Mouse (Mus musculus) frontal cortex, postnatal 10 days (tissue): ENCODE data around the gene Gstm7.
"Not testable (repeated sequence)": the region's sequence is repeated elsewhere in the genome, so short reads cannot be mapped to it uniquely, and the experiment has no call there.

Experiments
- DNase-seq, 2 experiments: peaks; one replicate each; pipeline ENCODE4 v3.0.0; 2022; ENCODE audit warnings: low spot score in 2 of 2, mixed read lengths in 1 of 2

Gstm7 gene

DNA sequence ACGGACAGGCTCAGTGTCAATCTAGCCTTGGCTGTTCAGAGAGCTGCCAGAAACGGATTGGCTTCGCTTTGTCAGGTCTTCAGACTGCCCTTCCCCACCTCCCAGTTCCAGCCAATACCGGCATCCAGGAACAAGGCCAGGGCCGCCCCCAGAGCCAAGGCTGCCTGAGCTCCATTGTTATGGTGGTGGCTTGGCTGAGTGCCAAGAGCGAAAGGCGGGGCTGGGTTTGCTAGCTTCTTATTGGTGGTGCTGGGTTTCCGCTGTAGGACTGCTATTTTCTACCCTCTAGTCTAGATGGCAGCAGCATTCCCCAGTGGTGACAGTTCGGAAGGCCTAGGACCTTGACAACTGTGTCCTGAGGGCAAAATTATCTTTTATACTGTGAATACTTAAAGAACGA is at the start of gene Gstm7:
TSS of gene Gstm7 (minus strand) at position 148 of the 400 bp plus-strand sequence.
- peak; percentile 96 to 98 for DNase-seq

DNA sequence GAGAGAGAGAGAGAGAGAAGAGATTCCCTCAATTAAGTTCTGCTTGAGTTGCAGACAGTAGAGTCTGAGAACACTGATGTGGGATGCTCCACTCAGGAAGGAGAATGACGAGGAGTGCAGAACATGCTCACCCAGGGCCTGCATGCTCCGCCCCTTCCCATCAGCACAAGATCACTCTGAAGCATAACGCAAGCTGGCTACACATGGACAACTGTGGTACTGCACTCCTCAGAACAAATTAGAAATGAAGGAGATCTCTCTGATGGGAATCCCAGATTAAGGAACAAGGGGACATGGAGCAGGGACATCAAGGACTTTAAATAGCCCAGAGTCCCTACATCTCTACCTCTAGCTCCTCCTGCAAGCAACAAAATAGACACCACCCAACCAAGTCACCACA is 49.6 kb upstream of the Gstm7 start:
- DNase-seq, result no peak

DNA sequence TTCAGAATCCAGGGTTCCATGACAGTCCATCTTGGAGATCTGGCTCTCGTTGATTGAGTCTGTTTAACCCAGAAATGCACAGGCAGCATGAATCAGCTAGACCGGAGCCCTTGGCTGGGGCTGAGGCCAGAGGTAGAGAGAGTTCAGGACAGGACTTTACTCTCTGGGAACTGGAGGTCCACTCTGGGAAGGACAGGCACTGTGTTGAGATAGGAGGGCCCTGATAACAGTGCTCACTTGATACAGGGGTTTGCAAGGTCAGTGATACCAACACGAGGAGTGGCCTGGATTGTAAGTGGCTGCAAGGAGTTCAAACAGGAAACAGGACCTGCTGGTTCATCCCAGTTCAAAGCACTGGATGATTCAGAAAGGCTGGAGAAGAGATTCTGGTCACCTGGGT is 46.1 kb upstream of the Gstm7 start:
- DNase-seq, result no peak

DNA sequence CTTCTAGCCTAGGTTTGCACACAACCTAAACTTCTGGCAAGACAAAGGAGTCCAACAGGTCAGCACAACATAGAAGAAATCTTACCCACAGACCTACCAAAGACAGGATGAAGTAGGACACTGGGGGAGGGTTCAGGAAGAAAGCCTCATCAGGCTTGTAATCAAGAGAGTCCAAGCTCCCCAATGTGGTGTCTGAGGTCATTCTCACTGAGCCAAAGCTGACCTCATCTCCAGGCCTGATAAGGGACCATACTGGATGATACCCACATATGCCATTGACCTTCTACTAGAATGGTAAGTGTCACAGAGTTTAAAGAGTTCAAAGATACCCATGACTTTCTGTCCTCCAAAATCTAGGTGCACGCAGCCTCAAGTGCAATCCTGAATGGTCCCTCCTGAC is 42.6 kb upstream of the Gstm7 start:
- no peak for DNase-seq

DNA sequence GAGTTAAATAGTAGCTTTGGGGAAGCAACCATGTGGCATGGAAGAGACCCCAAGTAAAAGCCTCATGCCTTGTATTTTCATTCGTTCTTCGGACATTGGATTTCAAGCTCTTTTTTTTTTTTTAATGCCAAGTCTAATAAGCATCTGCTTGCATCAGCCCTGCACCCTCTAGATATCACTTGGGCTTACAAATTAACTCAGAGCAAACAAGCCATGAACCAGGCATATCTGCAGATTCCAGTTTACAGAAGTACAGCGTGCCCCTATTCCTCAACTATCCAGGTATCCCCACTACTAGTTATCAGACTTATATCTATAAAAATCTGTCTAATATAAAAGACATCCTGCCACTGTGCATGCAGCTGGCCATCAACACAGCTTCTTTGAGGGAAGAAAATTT is 40.5 kb upstream of the Gstm7 start:
- no peak for DNase-seq

DNA sequence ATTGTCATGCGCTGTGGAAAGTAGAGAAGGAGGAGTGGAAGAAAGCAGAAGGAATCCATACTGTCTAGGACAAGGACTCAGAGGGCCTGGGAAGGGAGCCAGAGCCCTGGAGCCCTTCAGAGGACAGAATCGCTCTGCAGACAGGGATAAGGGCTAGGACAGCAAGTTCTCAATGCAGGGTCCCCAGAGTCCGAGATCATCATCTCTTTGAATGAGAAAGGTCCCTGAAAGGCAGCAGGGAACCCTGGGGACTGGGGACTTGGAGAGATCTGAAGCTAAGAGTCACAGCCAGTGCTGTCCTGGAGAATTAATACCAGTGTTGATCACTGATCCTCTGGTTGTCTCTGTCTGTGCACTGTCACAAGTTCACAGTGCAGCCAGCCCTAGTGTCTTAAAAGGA is 39.5 kb upstream of the Gstm7 start:
- not testable (repeated sequence) for DNase-seq

DNA sequence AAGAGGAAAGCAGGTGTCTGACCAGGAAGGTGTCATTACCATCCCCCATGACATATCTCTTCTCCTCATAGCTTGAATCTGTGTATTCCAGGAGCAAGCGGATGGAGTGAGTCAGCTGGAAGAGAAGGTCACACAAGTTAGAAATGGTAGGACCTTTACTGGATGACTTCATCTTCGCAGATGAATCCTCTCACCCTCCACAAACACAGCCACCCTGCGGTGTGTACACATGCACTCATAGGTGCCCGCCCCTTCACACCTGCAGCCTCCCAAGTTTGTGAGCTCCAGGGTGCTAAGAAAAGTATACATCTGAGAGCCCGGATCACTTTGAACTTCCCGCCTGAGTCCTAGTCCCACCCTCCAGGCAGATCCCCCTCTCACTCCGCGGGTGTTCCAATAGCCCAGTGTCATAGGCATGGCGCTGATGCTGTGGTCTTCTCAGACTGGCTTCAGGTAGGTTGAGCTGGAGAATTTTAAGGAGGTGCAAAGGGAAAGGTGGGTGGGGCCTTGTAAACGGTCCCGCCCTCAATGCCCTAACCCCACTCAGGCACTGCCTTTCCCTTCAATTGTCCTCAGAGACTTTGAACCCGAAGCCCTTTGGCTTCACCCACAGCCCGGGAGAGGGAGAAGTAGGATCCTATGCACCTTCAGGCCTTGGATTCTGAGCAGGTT is 37.2 kb upstream of the Gstm7 start, which contains the start of gene Gstm3:
TSS of gene Gstm3 (minus strand) at position 560 of the 672 bp plus-strand sequence.
- no peak for DNase-seq

DNA sequence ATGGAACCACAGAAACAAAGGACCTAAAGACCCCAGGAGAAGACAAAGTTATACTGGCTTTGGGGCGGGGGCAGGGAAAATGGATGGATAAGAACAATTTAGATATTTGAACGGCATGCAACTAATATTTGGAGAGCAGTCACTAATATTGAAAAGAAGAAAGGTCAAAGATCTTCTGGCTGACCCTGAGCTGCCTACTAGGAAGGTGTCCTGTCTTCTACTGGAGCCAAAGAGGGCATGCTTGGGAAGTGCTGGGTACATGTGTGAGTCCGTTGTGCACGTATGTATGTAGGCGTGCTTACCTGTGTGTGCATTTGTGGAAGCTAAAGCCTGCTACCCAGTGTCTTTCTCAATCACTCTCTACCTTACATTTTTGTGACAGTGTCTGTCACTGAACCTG is 35.0 kb upstream of the Gstm7 start:
- DNase-seq, result no peak

DNA sequence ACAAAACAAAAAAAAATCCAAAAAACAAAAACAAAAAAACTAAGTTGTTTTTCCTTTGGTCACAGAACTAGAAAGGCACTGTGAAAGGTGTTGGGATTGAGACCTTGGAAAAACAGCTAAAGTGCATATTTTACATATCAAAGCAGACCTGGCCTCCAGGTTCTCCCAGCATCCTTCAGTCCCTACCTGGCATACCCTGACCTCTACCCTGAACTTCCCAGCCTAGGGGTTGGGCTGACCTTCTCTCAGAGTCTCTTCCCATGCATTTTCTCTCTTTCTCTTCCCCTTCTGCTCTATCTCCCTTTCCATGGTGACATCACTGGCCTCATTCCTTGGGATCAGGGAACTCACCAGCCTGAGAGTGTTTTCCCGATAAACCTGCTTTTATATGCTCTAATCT is 34.0 kb upstream of the Gstm7 start:
- no peak for DNase-seq

DNA sequence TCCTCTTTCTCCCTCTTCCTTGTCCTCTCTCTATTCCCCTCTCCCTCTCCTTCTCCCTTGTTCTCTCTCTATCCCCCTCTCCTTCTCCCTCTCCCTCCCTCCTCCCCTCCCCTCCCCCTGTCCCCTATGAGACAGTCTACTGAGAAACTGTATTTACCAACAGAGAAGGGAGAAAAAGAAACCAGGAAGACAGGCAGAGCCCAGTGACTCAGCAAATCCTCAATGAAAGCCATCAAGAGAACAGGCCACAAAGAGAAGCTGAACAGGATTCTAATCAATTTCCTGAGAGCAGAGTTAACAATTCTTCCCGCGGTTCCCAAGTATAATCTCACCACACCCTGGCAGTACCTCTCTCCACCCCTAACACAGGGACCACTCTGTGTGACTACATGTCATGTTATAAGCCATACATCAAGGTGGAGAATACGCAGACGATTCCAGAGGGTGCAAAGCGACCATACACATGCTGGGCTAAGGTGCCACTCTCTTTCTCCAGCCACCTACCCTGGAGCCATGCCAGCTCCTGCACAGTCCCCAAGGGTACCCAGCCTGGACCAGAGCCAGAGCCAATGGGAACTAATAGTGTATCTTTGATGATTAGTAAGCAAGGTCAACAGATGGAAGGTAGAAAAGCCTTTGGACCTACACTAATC is 33.2 kb upstream of the Gstm7 start:
- no peak for DNase-seq

DNA sequence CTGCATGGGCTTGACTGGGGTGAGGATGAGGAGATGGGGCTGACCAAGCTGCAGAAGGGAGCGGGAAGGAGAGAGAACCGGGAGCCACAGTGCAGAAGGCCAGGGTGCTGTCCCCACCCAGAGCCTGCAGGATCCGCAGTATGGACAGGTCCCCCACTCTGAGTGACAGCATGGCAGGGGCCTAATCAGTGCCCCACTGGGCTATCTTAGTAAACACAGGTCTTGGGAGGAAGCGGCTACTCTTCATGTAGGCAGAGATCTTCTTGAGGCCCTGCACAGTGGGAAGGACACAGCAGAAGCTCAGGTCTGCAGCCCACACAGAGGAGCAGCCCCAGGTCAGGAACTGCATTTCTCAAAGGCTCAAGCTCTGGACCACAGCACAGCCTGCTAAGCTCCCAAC is 32.4 kb upstream of the Gstm7 start:
- DNase-seq, result no peak

DNA sequence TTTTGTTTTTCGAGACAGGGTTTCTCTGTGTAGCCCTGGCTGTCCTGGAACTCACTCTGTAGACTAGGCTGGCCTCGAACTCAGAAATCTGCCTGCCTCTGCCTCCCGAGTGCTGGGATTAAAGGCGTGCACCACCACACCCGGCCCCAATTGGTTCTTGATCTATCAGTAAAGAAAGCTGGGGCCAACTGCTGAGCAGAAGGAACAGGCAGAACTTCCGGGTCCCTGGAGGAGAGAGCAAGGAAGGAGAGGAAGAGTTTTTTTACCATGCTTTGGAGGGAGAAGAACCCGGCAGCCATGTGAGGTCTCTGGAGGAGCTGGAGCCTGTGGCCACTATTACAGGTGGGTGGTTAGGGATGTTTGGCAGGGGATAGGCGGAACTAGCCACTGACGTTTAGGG is 23.6 kb upstream of the Gstm7 start:
- not testable (repeated sequence) for DNase-seq

DNA sequence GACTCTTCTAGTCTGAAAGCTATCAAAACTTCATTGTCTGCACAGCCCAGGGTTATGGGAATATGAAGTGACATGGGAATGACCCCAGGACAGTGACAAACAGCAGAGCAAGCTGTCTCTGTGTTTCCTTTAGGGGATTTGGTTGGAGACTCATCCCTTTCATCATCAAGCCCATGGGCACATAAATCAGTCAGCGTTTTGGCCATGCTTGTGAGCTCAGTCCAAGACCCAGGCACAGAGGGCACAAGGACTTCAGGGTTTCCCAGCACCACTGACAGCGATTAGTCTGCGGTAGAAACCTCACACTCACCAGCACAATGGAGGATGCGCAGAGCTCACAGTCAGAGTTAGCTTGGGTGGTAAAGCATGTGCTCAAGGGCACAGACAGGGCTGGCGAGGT is 22.3 kb upstream of the Gstm7 start:
- no peak for DNase-seq

DNA sequence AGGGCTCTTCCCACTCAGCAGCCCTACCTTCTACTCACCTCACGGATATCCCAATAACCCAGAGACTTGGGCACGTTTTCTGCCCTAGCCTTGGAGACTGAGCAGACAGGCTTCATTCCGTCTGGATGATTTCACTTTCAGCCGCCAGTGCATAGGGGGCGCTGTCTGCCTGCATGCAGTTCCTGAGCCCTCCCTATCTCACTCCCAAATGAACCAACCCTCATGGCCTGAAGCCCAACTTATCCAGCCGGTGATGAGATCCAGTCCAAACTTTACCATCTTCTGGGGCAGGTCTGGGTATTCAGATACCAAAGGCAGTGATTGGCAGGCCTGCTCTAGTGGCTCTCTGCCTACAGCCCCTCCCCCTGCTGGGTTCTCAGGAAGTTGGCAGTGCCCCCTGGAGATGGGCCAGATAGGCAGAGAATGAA is 21.7 kb upstream of the Gstm7 start:
- DNase-seq, result peak; percentile 51 to 57

DNA sequence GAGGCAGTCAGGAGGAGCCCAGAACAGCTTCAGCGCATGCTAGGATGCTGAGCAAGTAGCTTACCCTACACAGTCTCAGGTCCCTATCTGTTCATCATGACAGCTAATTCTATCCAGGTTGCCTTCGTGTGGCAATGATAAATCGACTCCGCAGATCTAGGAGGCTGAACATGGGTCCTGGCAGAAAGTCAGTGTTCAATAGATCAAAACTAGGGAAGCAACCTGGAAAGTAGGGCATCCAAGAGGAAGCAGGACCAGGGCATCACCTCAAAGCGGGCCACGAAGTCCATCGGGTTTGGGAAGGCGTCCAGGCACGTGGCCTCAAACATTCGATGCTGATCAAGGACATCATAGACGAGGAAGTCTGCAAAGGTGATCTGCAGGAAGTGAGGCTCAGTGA is 18.9 kb upstream of the Gstm7 start:
- no peak for DNase-seq

DNA sequence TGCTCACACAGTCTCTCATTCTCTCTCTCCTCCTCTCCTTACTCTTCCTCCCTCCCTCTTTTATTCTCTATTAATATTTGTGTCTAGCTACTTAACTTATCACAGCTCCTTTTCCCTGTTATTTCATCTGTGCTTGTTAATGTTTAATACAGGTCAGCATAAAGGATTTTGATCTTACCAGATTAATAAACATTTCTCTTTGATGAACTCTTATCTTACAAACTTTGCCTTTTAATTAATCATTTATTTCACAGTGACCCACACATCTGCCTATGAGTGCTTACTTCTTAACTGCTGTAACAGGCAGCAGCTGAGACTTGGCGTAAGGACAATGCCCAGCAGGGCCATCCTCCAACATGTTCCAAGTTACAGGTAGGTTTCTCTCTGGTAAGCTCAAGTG is 17.8 kb upstream of the Gstm7 start:
- DNase-seq, result not testable (repeated sequence)

DNA sequence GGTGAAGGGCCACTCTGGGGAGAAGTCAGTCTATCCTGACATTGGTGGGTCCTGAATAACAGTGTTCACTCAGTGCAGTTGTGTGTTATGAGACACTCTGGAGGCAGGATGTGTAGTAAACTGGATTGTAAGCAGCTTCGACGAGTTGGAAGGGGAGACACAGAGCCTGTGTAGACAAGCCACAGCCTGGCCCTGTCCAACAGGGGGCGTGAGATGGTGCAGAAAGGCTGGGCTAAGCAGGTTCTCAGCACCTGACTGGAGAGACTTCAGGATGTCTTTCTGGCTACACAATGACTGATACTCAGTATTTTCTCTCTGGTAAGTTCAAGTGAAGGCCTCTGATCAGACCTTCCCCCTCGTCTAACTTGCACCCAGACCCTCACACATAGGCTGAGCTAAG is 14.1 kb upstream of the Gstm7 start:
- DNase-seq, result no peak

DNA sequence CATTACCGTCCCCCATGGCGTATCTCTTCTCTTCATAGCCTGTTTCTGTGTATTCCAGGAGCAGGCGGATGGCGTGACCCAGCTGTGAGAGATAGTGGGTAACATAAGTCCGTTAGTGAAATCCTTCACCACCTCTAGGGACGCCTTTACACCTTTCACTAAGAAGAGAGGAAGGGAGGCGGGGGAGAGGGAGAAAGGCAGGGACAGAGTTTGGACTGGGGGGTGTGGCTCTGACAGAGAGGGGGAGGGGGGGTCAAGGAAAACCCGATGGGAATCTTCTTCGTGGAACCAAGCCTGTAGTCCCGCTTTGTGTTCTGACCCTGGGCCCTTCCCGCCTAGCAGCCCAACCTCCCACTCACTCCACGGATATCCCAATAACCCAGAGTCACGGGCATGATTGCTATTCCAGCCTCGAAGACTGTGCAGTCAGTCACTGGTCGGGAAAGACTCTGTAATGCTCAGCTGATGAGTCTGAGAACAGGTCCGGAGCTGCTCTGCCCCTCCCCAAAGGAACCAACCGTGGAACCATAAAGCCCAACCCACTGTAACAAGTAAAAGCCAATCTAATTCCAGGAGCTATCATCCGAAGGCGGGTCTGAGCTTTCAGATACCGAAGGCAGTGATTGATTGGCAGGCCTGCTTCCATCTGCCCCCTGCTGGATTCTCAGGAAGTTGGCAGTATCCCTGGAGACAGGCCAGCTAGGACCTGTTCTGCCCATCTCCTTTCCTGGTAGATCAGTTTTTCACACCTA is 11.8 kb upstream of the Gstm7 start, which contains the start of gene Gstm6:
TSS of gene Gstm6 (minus strand) at position 511 of the 752 bp plus-strand sequence.
- DNase-seq, result no peak

DNA sequence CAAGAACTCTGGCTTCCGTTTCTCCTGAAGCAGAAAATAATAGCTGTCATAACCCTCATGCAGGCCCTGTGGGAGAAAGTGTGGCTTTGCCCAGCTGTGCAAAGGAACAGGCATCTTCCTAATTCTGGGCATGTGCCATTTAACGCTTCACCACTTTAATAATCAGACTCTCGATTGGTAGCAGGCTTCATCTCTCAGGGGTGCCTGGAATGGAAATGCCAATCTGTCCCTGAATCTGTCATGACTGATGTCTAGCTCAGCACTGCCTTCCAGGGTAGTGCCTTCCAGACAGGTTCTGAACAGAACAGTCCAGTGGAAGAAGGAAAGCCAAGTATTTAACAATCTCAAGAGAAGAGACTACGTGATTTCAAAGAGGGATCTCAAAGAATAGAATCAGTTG is 9.6 kb upstream of the Gstm7 start:
- no peak for DNase-seq

DNA sequence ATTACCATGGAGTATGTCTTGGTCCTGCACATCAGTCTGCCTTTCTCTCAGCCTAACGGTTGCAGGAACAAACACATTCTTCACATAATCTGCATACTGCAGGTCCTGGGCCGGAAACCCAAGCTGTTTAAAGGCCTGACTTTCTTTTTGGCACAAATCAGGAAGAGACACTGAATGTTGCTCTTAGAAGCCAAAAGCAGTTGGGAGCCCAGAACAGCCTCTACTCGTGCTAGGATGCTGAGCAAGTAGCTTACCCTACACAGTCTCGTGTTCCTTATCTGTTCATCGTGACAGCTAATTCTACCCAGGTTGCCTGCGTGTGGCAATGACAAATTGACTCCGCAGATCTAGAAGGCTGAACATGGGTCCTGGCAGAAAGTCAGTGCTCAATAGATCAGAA is 8.9 kb upstream of the Gstm7 start:
- no peak for DNase-seq

DNA sequence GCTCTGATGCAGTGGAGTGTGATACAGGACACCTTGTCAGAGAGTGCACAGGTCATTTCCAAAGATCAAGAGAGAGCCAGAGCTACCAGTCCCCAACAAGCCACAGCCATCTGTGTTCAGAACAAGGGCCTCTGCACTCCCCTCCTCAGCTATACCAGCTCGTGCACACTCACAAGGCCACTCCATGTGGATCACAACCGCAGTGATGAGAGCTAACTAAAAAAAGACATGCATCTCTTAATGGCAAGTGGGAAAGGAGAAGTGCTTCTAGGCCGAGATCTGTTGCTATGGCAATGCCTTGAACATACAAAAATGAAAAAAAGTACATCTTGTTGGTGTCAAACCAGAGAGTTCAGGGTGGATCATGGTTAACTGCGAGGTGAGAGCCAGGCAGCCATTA is 8.2 kb upstream of the Gstm7 start:
- peak in 1 of 2 experiments; percentile 54 for DNase-seq

DNA sequence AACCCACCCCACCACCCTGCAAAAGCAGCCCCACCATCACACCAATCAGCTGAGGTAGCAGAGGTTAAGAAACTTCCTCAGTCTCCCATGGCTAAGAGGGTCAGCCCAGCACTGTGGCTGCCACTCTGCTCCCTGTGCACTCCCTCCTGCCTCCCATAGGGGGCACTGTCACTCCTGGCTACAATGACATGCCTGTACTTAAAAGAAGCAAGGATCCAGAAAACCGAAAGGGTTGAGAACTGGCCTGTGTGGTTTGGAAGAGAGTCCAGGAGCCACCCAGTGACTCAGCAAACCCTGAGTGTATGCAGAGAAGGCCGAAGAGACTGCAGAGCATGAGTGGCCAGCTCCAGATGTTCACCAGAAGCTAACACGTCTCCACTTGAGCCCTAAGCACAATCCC is 7.8 kb upstream of the Gstm7 start:
- DNase-seq, result peak in 1 of 2 experiments; percentile 53

DNA sequence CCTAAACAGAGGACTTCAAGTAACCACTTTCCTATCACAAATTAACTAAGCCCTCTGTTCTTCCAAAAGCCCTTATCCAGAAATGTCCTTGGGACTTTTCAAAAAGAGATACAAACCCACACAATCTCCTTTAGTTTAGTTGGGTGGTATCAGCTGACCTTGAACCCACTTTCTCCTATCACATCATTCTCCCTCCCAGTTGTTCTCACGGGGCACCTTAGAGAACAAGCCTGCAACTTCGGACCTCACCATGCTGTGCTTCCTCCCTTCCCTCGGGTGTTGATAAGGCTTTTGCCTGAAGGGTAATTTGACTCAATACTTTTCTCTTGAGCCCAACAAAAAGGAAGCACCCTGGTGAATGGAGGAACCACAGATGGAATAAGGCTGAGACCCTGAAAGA is 4.3 kb upstream of the Gstm7 start:
- DNase-seq, result no peak
